Mouse (Mus musculus): ENCODE data around the gene Crmp1. TPM values are rescaled to one million over a fixed set of nuclear protein-coding genes. Genes with fewer than 3 reads are reported as not detected.

Crmp1 gene
- total and polyA plus RNA-seq, 3 experiments: 3.3 to 19.6 (median 10.5) TPM

DNA sequence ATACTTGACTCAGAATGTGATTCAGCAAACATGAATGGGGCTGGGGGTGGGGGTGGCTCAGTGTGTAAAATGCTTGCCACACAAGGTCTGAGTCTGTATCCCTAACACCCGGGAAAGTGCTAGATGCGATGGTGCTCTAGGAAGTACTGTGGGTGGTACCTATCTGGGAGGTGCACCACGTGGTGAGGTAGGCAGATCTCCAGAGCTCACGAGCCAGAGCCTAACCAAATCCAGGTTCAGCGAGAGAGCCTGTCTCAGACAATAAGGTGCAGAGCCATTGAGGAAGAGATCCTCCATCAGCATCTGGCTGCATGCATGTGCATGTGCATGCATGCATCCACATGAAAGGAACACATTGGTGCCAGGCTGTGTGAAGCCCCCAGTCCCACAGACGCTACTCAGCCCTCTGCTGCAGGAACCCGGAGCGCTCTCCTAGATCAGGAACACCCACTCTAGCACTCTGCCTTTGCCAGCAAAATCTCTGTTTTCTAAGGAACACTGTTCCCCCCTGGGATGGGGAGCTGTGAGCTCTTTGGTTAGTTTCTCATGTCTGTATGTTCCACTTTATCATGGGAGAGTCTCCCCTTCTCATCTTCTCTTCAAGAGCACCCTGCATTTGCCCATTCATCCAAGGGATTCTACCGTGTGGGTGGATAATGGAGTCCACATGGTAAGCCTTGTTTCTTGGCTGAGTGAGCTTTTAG lies 10.5 kb downstream of the Crmp1 start:
- Histone ChIP-seq H3K4me2 (ENCODE audit: insufficient read depth, low read depth, poor library complexity, severe bottlenecking) (no peak overlapping the region), H3K4me1 (ENCODE audit: control insufficient read depth in 1 of 2, insufficient read depth in 2 of 2) (peaks cover 16 to 45% of the 10 kb centered on the region in 2 experiments), H3K9ac (ENCODE audit: insufficient read depth, low read depth) (no peak overlapping the region), H3K79me2 (replicated peaks; ENCODE audit: control insufficient read depth, extremely low read depth, insufficient read depth, poor library complexity, severe bottlenecking) (no peaks in the 10 kb centered on the region), H3K9me3 (replicated peaks; ENCODE audit: low read length) (no peaks in the 10 kb centered on the region), H3K27me3 (replicated peaks) (no peaks in the 10 kb centered on the region), H3K4me3 (replicated peaks in 1 of 3; ENCODE audit: low read depth in 2 of 3, low read length in 2 of 3, poor library complexity in 1 of 3) (no peak overlapping the region), H3K36me3 (replicated peaks in 1 of 2; ENCODE audit: control insufficient read depth in 1 of 2, insufficient read depth in 1 of 2, low read length in 1 of 2) (peaks cover 0 to 15% of the 10 kb centered on the region in 2 experiments), H3K27ac (ENCODE audit: insufficient read depth, low read depth) (no peak overlapping the region)
- TF ChIP-seq ZMIZ1 (IDR thresholded peaks at IDR 0.05; ENCODE audit: low read depth, low read length) (no peak), USF2 (conservative IDR thresholded peaks at IDR 0.05; ENCODE audit: low read depth, low read length) (no peak), ZKSCAN1 (IDR thresholded peaks at IDR 0.05; ENCODE audit: borderline replicate concordance, low read depth, low read length) (no peak), CTCF (conservative IDR thresholded peaks at IDR 0.05 in 1 of 2, IDR thresholded peaks at IDR 0.05 in 1 of 2; ENCODE audit: low read depth in 2 of 2, low read length in 2 of 2) (no peak), MAFK (IDR thresholded peaks at IDR 0.05; ENCODE audit: insufficient replicate concordance, low read length) (no peak), PAX5 (IDR thresholded peaks at IDR 0.05; ENCODE audit: low read length) (no peak), JUND (conservative IDR thresholded peaks at IDR 0.05; ENCODE audit: low read depth, low read length) (no peak), ELF1 (IDR thresholded peaks at IDR 0.05; ENCODE audit: low read depth, low read length) (no peak), MXI1 (IDR thresholded peaks at IDR 0.05; ENCODE audit: low read depth, low read length) (no peak)
- in situ Hi-C loops (cut with MboI; ENCODE audit: low pct_ligation_motif_present, low pct_unique_long_range_greater_than_20kb, low sequenced_read_pairs): no loop called here
- dilution Hi-C loops (cut with MboI; ENCODE audit: extremely low pct_ligation_motif_present, extremely low pct_unique_long_range_greater_than_20kb, low sequenced_read_pairs): no loop called here
- DNase-seq (ENCODE audit: extremely low read depth): no peak

DNA sequence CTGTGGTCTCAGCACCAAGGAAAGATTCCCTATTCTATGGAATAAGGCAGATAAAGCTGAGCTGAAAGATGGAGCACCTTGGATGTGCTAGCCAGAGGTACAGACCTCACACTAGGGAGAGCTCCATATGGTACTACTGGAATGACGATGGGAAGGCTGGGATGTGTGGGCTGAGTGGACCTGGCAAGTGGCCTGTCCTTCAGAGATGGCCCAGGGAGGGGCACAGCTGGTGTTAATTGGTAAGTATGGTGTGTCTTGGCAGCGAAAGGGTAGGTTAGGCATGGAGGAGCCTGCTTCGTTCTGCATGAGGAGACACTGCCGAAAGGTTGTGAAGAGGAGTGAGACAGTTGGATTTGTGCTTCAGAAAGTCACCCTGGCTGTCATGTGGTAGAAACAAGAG lies 12.8 kb downstream of the Crmp1 start:
- H3K4me2 ChIP-seq (ENCODE audit: insufficient read depth, low read depth, poor library complexity, severe bottlenecking): no peak overlapping the region
- H3K4me3 ChIP-seq (replicated peaks in 1 of 3; ENCODE audit: low read depth in 2 of 3, low read length in 2 of 3, poor library complexity in 1 of 3): no peak overlapping the region
- H3K4me1 ChIP-seq (ENCODE audit: control insufficient read depth in 1 of 2, insufficient read depth in 2 of 2): peaks cover 15 to 49% of the 10 kb centered on the region in 2 experiments
- no peak overlapping the region for H3K27ac ChIP-seq (ENCODE audit: insufficient read depth, low read depth)
- H3K79me2 ChIP-seq (replicated peaks; ENCODE audit: control insufficient read depth, extremely low read depth, insufficient read depth, poor library complexity, severe bottlenecking): no peaks in the 10 kb centered on the region
- peaks cover 0 to 15% of the 10 kb centered on the region in 2 experiments for H3K36me3 ChIP-seq (replicated peaks in 1 of 2; ENCODE audit: control insufficient read depth in 1 of 2, insufficient read depth in 1 of 2, low read length in 1 of 2)
- in situ Hi-C loops (cut with MboI; ENCODE audit: low pct_ligation_motif_present, low pct_unique_long_range_greater_than_20kb, low sequenced_read_pairs) (no loop called here), dilution Hi-C loops (cut with MboI; ENCODE audit: extremely low pct_ligation_motif_present, extremely low pct_unique_long_range_greater_than_20kb, low sequenced_read_pairs) (no loop called here)
- no peaks in the 10 kb centered on the region for H3K27me3 ChIP-seq (replicated peaks)
- TF ChIP-seq CHD1 (IDR thresholded peaks at IDR 0.05; ENCODE audit: low read depth, low read length): no peak
- TF ChIP-seq NRF1 (IDR thresholded peaks at IDR 0.05; ENCODE audit: low read depth, low read length): no peak
- no peak for TF ChIP-seq USF1 (IDR thresholded peaks at IDR 0.05; ENCODE audit: low read depth, low read length)
- no peak for TF ChIP-seq EP300 (IDR thresholded peaks at IDR 0.05; ENCODE audit: low read length)
- no peak for TF ChIP-seq USF2 (conservative IDR thresholded peaks at IDR 0.05; ENCODE audit: low read depth, low read length)
- TF ChIP-seq TBP (conservative IDR thresholded peaks at IDR 0.05; ENCODE audit: low read depth, low read length): no peak
- no peak for TF ChIP-seq TCF12 (IDR thresholded peaks at IDR 0.05; ENCODE audit: low read depth, low read length)
- no peak for TF ChIP-seq NELFE (IDR thresholded peaks at IDR 0.05; ENCODE audit: low read depth, low read length)
- TF ChIP-seq POLR2AphosphoS2 (IDR thresholded peaks at IDR 0.05; ENCODE audit: low read depth, low read length): no peak
- TF ChIP-seq E2F4 (IDR thresholded peaks at IDR 0.05; ENCODE audit: insufficient replicate concordance, low read depth, low read length): no peak
- TF ChIP-seq MYC (IDR thresholded peaks at IDR 0.05; ENCODE audit: low read depth, low read length): no peak
- TF ChIP-seq MEF2A (IDR thresholded peaks at IDR 0.05; ENCODE audit: borderline replicate concordance, low read depth, low read length): no peak
- no peak for TF ChIP-seq MXI1 (IDR thresholded peaks at IDR 0.05; ENCODE audit: low read depth, low read length)
- no peak overlapping the region for H3K9ac ChIP-seq (ENCODE audit: insufficient read depth, low read depth)
- no peak for DNase-seq (ENCODE audit: extremely low read depth)
- H3K9me3 ChIP-seq (replicated peaks; ENCODE audit: low read length): no peaks in the 10 kb centered on the region

All from CH12.LX (cell line).